Mouse (Mus musculus) kidney, postnatal 4 days (tissue): Measurements from ENCODE around the gene Bcl2l1.
A peak's percentile ranks its signal among the peaks of the same experiment; 100 is the strongest.

ENCODE experiments used
- DNase-seq, 2 experiments: peaks; one replicate each; pipeline ENCODE4 v3.0.0; 2021; ENCODE audit warnings: mixed read lengths in 2 of 2

Gene Bcl2l1

DNA sequence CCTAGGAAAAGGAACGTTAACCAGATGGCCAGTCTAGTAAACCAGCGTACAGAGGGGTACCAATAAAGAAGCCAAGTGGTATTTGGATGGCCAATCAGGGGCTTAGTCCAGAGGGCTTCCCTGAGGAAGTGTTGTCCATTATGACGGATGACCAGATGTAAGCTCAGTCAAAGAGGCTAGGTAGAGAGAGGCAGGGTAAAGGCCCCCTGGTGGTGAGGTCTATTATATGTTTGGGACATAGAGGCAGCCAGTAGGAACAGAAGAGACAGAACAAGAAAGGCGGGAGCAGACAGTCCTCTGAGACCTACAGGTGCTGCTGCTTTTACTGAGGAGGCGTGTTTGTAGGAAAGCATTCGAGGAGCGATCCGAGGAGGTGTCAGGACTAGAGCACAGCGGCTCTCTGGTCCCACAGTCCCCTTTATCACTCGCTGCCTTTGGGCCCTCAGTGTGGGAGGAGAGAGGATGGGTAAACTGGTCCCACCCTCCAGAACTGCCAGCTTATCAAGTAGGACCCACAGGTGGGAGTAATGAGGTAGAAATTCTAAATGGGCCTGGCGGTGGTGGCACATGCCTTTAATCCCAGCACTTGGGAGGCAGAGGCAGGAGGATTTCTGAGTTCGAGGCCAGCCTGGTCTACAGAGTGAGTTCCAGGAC is 63.8 kb downstream of the Bcl2l1 start:
- DNase-seq, result peak; percentile 56 to 73

DNA sequence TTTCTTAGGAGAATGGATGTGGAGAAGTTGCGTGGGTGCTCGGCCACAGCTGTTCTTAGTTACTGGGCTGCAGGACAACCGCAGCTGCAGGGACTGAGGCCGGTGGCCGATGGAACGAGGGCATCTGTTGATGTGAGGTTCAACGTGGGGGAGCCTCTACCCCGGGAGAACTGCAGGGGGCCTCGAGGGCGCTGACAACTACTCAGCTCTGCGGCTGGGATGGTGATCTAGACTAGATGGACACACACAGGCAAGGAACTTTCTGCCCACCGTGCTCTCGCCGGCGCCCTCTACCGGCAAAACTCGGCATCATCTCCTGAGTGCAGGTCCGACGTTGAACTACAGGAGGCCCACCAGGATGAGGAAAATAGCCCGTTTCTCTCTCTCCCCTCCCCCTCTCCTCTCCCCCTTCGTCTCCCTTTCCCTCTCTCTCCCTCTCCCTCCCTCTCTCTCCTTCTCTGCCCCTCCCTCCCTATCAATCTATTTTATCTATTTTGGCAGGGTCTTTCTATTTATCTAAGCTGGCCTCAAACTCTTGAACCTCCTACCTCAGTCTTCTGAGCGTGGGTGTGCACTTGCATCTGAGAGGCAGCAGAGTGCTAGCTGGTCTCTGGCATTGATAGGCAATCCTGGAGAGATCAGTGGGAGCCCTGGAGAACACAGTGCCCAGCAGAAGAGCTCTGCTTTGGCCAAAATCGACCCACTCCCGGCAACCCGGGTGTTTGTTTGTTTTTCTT is 65.0 kb downstream of the Bcl2l1 start:
- DNase-seq, result peak; percentile 98 to 99

DNA sequence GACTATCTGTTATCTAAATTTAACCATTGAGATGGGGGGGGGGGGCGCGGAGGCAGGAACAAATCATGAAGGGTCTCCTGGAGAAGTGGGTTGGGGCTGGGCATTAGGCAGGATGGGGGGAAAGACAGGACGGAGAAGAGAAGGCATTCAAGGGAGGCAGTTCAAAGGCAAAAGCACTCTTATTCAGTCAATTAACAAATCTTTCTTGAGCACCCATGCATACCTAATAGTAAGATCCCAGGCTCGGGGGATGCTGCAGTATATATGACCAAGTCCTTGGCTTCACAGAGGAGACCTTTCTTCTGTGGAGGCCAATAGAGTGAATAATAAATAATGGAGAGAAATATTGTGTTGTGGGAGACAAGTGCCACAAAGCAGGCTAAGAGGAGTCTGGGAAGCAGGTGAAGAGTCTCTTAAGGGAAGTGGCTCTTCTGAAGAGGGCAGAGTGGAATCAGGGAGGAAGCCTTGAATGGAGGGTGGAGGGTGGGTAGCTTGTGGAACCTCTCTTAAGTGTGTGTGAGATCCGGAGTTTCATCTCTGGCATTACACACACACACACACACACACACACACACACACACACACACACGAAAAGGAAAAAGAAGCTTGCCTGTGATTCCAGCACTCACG is 66.4 kb downstream of the Bcl2l1 start:
- DNase-seq, result no peak

DNA sequence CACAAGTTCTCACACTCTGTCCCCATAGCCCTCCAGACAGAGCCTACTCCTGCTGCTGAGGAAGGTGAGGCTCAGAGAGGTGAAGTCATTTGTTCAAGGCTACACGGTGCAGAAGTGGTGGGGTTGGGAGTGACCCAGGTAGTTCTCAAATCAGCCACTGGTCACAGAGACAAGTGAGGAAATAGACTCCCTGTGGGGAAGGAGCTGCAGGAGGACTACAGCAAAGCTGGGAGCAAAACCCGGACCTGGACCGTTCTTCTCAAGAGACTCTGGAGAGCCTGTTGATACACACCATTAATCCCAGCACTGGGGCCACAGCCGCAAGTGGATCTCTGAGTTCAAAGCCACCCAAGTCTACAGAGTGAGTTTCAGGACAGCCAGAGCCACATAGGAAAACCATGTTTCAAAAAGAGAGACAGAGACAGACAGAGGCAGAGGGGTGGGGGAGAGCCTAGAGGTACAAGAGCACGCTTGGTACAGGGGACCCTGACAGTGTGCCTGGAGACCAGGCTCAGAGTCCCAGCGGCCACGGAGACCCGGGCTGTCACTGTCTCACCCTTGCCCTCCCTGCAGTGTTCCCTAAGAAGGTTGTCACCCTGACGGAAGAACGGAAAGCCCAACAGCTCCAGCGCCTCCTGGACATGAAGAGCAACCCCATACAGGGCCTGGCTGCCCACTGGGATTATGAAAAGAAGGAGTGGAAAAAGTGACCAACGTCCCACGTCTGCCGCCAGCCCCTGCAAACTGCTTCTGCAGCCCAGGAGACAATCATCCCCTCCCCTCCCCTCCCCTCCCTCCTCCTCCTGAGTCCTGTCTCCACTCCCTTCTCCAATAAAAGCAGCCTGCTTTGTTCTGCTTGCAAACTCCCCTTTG is 67.1 kb downstream of the Bcl2l1 start:
- DNase-seq, result peak; percentile 55 to 65

DNA sequence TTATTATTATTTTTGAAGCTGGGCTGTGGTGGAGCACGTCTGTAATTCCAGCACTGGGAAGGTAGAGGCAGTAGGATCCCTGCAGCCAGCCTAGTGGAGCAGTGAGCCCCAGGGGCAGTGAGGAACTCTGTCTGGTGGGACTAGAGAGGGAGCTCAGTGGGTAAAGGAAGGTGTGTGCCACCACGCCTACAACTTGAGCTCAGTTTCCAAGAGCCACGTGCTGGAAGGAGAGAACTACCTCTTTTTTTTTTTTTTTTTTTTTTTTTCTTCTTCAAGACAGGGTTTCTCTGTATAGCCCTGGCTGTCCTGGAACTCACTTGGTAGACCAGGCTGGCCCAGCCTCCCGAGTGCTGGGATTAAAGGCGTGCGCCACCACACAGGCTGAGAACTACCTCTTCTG is 68.2 kb downstream of the Bcl2l1 start:
- DNase-seq, result no peak

DNA sequence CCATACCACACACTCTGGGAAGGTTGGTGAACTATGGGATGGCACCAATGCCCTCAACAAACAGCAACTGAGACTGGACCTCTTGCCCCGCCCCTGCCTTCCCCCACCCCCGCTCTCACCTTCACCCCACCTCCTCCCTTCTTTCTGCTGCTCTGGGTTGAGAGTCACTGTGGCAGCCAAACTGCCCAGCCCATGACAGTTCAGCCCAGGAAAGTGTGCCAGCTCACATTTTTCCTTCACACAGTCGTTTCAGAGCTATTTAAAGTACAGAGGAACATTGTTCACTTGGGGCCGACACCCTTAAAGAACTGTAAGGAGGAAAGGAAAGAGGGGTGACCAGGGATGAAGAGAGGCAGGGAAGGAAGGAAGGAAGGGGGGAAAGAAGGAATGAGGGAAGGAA is 73.2 kb downstream of the Bcl2l1 start:
- DNase-seq, result no peak

DNA sequence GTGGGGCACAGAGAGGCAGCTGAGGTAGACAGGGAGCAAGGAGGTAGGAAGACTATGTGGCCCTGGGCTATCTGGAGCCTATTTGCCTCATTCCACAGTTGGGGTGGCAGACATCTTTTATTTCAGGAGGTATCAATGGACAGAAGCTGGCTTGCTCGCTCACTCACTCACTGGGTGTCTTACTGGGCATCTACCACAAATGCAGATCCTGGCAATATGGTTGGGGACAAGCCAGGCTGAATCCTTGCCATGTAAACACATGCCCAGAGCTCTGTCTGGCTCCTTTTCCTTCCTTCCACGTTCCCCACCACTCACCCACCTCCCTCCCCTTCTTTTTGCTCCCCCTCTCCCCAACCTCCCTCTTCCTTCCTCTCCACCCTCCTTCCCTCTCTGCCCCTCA is 74.0 kb downstream of the Bcl2l1 start:
- no peak for DNase-seq

DNA sequence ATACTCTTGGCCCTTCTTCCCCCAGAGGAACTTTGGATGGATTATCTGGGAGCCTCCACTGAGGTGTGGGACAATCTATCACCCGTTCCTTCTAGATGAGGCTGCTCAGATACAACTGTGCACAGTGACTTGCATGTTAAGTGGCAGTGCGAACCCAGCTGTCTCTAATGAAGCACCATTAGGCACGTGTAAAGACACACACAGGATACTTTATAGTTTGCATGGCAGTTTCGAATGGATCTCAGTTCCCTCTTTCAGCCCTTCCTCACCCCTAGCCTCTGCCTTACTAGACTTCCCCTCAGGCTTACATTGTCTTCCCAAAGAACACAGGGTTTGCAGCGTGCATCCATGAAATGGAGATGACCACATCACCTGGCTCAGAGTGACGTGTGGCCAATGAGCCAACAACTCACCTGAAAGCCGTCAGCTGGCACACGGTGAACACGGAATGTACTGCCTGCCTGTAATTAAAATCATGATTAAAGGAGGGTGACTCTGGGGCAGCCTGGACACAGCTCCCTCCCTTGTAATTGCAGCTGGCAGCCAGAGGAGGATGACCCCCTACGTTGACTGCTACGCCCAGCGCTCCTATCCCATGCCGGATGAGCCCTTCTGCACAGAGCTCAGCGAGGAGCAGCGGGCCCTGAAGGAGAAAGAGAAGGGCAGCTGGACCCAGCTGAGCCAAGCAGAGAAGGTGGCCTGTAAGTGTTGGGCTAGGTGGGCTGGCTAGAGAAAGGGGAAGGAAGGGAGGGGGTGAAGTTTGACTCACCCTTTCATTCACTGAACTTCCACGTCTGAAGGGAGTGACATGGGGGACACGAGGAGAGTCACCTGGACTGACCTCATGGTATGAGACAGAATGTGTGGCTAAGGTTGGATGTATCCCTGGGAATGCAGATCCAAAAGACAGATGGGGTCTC is 74.8 kb downstream of the Bcl2l1 start:
- peak; percentile 36 to 54 for DNase-seq

DNA sequence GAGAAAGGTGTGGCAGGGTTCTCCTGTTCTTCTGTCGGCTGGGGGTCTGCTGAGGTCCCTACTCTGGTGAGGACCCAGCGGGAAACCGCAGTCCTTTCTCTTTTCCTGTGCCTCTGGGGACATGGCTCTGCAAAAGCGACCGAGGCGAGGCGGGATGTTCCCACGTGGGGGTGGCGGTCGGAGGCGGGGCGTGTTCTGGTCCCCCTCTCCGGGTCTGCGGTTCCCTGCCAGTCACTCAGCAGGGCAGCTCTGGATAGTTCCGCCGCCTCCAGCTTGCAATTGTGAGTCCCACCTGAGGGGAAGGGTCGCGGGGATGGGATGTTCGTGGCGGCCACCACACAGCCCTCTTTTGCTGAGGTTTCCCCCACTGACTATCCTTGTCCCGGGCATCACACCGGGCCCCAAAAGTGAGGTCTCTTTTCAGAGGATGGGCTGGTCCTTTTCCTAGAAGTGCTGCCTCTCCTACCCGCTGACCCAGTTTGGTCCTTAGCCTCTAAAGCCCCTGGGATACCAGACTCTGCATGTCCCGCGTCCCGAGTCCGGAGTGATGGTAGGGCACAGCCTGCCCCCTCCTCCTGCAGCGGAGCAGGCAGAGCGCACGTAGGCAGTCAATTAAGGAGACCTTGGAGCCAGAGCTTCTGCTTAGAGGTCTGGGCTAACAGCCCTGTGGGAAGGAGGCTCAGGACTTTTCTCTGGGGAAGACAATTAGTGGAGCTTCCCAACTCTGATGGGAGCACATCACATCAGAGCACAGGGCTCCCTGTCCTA is 77.4 kb downstream of the Bcl2l1 start, which contains the start of gene Cox4i2:
Gene Cox4i2 (plus strand): TSS at position 230 of the 768 bp plus-strand sequence.
- peak; percentile 63 to 69 for DNase-seq

DNA sequence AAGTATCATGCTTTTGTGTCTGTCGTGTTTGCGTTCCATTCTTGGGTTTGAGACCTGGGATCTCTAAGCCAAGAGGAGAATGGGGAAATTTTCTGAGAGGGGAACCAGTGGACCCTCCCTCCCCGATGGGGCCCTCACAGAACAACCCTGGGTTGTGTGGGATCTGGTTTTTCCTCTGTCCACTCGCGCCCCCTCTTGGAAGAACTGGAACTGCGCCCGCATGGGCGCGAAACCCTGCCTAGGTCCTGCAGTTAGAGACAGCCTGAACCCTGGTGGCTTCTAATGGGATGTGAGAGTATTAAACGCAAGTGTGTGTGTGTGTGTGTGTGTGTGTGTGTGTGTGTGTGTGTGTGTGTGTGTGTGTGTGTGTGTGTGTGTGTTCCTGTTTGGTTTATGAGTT is 89.1 kb downstream of the Bcl2l1 start:
- DNase-seq, result peak; percentile 92 to 93

DNA sequence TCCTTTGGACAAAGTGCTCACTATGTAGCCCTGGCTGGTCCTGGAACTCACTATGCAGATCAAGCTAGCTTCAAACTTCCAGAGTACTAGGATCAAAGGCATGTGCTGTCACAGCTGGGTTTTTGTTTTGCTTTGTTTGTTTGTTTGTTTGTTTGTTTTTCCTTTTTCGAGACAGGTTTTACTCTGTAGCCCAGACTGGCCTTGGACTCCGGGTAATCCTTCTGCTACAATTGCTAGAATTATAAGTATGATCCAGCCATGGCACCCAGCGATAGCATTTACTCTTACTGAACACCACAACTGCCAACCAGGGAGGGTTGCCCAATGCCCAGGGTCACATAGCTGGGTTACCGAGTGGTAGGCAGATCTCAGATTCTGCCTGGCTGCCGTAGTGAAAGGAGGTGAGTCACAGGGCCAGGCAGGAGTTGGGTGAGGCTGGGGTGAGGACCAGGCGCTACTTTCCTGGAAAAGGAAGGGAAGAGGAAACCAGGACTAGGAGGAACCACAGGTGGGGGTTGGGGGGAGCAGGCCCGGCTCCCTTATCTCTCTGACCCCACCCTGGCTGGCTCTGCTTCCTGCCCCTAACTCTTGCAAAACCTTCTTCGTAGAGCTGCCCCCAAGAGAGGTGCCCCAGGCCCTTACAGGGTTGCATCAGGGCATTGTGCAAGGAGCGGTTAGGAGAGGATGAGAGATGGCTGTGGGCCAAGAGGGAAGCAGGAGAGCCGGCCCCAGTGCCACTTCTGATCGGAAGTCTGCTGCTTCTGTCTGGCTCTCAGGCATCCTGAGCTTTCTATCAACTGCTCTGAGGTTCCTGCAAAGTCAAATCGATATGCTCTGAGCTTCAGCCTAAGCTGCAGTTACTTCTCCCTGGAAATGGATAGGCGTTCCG is 90.1 kb downstream of the Bcl2l1 start:
- peak; percentile 70 to 84 for DNase-seq

DNA sequence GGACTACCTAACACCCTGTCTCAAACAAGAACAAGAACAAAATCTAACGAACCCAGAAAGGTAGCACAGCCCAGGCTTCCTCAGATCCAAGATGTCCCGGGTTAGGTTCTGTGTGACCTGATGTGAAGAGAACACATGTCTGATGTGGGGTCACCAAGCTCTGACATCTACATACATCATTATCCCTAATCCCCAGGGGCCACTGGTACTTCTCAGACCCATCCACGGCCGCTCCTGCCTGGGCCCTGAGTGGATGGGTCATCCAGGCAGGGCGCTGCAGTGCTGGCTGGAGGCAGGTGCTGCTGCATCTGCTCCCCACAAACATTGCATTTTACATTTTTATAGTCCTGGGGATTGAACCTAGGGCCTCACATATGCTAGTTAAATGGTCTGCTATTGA is 91.0 kb downstream of the Bcl2l1 start:
- DNase-seq, result no peak

DNA sequence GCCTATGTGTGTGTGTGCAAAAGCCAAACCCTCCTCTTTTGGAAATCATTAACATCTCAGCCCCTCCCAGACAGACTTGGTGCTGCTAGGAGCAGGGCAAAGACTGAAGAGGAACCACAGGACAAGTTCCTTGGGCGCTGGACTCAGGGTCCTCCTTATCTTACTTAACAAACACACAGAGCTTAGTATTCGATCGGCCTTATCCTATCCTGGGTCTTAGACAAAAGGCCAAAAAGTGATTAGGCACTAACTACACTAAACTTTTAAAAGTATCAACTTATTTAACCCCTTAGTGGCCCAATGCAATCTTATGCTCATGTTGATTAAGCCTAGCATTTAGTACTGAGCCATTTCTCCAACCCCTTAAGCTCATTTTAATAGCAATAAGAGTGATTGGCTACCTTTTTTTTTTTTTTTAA is 91.7 kb downstream of the Bcl2l1 start:
- DNase-seq, result no peak

DNA sequence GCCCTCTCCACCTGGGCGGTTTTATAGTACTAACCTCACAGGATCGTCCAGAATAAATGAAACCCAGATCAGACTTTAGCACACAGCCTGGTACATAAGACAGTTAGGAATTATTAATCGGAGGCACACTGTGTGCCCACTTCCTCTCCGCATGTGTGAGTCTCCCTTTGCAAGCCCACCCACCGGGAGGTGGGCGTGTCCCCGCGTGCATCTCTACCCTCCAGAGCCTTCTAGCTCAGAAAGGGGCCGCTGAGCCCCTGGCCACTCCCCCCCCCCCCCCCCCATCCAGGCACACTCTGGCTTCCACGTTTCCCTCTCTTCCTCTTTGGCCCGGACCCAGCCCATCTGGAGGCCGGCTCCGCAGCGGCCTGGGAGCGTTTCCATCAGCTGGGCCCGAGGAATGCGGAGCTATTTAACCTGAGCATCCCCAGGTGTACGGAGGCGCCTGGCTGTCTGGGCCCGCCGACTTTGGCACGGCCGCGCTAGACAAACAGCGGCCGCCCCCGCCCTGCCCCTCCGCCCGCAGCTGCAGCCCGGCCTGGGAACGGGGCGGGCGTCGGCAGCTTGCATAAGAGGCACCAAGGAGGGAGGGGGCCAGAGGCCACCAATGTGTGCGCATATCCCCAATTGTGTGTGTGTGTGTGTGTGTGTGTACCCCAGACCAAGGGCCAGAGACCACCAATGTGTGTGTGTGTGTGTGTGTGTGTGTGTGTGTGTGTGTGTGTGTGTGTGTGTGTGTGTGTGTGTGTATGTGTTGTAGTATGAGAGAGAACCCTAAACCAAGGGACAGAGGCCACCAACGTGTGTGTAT is 92.3 kb downstream of the Bcl2l1 start:
- DNase-seq, result peak; percentile 88 to 92

DNA sequence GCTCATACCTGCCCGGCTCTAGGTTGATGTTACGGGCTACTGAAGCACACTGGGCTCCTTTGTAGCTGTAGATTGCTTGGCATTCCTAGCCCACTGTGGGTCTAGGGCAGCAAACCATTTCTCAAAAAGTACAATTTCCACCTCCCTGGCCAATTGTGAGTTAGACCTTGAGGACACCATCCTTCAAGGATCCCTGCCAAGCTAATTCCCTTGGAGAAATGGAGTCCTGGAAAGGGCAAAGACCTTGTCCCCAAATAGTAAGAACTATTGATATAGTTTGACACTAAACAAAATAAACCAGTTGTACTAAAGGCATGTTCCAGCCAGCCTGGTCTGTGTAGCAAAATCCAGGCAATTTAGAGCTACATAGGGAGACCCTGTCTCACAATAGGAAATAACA is 93.2 kb downstream of the Bcl2l1 start:
- DNase-seq, result no peak

DNA sequence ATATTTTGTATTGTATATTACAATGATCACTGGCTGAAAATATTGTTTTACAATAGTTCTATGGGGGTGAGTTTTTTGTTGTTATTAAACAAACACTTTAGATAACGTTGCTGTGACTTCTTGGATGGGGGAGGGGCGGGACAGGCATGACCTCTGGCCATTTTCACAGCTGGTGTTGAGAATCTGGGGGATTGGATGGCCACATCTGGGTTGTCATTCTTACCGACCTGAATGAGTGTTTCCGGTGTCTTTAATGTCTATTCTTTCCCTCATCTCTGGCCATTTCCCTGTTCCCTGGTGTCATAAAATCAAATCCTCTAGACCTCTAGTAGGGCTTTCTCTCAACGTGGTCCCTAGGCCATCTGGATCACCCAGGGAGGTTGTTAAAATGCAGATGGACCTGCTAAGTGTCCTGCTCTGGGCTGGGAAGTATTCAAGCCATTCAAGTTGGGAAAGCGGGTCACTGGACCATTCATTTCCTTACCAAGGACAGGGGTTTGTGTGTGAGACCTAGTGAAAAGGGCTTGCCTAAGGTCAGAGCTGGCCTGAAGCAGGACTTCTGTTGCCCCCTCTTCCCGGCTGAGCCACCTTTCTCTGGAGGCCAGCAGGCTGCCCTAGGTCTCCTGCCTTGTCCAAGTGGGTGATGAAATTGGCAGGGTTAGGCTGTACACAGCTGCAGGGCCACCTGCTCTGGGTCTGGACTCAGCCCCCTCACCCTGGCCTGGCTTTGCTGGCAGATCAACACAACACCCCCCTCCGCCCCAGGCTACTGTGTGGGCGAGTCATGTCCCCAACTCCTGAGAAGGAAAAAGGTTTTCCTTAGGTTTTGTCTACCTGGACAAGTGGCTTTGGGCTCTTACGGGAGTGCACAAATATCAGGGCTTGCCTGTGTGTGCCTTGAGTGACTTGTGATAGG is 94.0 kb downstream of the Bcl2l1 start:
- peak; percentile 29 to 51 for DNase-seq

DNA sequence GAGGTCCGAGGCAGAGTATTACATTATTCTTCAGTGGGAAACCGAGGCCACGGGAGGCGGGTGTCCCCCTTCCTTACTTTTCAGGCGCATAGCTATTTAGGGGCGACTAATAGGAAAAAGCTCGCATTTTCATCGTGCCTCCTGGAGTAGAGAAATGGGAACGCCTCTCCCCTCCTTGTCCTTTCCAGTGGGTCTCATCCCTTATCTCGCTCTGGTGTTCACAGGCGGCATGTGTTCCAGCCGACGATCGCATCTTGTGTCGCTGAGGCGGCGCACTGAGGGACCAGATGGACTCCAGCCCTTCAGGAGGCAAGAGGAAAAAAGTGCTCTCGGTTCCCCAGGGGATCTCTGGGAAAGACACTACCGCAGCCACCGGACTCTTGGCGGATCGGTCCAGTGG is 94.8 kb downstream of the Bcl2l1 start:
- DNase-seq, result peak; percentile 51 to 61

DNA sequence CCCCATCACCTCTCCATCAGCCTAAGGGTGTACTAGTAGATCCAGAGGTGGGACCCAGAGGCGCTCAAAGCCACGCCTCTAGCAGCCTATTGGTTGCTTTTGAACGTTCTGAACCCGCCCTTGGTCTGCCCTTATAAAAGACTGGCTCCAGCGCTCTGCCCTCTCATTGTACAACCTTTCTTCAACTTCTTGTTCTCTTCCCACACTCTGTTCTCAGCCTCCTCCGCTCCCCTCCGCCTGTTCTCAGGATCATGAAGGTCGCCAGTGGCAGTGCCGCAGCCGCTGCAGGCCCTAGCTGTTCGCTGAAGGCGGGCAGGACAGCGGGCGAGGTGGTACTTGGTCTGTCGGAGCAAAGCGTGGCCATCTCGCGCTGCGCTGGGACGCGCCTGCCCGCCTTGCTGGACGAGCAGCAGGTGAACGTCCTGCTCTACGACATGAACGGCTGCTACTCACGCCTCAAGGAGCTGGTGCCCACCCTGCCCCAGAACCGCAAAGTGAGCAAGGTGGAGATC is 95.4 kb downstream of the Bcl2l1 start, which contains the start of gene Id1:
Gene Id1 (plus strand): TSS at position 162 of the 512 bp plus-strand sequence.
- peak; percentile 88 to 94 for DNase-seq
